Mouse (Mus musculus): ENCODE measurements around the gene Pank3. TPM values are rescaled to one million over a fixed set of nuclear protein-coding genes. Genes with fewer than 3 reads are reported as not detected.

Pank3 gene
- total RNA-seq (2021): 10 to 100 TPM; 17.0 to 18.3 TPM
- long read RNA-seq, experiment 1, full-length matches to known transcripts: 1 of 4 reads
- long read RNA-seq, experiment 1, partial matches to known transcripts: 0 of 4 reads
- long read RNA-seq, experiment 1, other reads (novel, unspliced or antisense): 3 of 4 reads
- long read RNA-seq, experiment 2, full-length matches to known transcripts: 2 of 2 reads
- long read RNA-seq, experiment 2, partial matches to known transcripts: 0 of 2 reads
- long read RNA-seq, experiment 2, other reads (novel, unspliced or antisense): 0 of 2 reads

DNA sequence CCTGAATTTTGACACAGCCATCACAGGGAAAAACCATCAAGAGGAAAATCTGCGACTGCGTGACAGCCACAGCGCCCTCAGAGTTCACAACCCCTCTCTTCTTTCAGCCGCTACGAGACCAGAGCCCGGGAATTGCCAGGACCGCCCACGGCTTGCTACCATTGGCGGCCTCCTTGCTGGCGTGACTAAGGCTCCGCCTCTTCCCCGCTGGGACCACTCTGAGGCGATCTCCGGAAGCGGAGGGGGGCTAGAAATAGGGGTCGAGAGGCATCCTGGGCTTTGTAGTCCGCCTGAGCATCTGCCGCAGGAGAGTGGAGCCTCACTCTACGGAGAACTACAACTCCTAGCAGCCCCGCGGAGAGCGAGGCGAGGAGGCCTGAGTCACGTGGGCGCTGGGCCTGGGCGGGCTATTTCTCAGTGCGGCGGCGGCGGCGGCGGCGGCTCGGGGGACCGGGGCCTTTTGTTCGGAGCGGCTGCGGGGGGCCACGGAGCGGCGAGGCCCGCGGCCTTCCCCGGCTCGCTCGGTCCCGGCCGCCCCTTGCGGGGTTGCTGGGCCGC lies at the start of gene Pank3:
TSS of gene Pank3 (plus strand) at position 297 of the 558 bp plus-strand sequence.
- peak; percentile 98 for DNase-seq
- intact Hi-C loops (cut with DNase I; ENCODE audit: low total_unique reads): no loop called here

DNA sequence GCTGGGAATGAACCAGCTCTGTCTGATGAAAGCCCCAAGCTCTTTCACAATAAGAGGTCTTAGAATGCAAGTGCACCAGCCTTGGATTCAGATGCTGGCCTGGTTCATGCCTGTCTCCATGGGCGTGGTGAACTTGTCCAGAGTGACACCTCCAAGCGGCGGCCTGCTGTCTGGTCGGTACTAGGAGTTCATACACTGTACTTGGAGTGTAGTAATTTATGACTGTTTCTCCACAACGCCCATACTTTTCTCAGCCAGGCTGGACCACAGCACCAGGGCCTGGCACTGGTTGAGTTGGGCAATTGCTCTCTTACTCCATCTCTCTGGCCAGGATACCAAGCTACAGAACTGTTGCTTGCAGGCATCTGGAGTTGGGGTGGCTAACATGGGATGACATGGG lies 45.4 kb upstream of the Pank3 start:
- intact Hi-C loops (cut with DNase I; ENCODE audit: low total_unique reads): no loop called here
- DNase-seq: no peak

DNA sequence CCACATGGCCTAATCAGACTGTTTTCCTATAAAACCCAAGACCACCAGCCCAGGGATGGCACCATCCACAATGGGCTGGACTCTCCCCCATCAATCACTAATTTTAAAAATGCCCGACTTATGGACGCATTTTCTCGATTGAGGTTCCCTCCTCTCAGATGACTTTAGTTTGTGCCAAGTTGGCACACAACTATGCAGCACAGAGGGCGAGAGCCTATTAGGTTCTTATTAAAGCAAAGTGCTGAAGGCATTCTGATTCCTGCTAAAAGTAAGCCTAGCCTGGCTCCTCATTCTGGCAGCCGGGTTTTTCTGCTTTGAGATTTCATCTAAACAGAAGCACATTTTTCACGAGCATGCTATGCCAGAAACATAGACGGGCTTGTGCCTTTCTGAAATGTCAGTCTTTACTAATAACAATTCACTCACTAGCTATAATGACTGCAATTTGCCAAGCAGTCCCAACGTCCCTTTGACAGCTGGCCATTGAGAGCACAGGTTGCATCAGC lies 42.9 kb upstream of the Pank3 start:
- intact Hi-C loops (cut with DNase I; ENCODE audit: low total_unique reads): no loop called here

DNA sequence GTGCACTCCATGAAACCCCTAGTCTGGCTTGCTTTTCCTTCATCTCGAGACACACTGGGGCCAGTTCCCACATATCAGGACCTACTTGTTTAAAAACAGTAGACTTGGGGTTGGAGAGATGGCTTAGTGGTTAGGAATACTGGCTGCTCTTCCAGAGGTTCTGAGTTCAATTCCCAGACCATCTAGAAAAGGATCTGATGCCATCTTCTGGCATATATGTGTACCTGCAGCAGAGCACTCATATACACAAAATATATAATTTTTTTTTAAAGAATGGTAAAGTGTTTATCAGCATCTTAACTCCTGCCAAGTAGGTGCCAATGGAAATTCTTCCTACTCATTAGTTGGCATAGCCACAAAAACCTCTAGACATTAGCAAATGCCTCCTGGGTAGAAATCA lies 41.1 kb upstream of the Pank3 start:
- intact Hi-C loops (cut with DNase I; ENCODE audit: low total_unique reads): no loop called here
- no peak for DNase-seq

More for the DNA sequence above, 42.9 kb upstream of the Pank3 start:
- DNase-seq: no peak

DNA sequence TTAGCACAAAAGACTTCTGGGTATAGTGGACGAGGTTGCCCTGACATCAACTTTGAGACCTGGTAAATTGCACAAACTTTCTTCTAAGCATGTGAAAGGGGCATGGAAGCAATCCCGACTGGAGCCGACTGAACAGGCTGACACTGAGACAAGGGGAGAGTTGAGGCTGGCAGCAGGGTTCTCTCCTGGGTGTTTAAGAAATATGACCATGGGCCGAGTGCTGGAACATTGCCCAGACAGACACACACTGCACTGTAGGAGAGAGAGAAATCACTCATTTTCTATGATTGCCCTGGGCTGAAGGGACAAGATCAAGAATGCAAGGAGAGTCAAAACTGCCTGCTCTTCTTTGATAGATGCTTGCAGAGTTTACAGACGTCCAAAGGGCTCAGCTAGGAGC lies 40.1 kb upstream of the Pank3 start:
- intact Hi-C loops (cut with DNase I; ENCODE audit: low total_unique reads): no loop called here
- no peak for DNase-seq

DNA sequence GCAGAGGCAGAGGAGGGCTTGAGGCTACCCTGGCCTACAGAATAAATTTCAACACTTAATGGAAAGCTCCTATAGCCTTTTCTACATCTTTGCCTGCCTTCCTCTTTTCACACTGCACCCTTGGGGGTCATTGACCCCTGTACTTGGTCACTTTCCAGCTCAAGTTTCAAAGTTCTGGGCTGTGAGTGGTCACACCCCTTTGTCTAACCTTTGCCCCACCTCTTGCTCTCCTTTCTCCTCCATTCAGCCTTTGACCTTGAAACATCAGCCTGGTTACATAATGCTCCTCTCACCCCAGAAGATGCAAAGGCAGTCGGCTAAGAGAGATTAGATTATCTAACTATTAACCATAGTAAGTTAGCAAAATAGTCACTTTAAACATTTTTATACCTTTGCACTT lies 36.9 kb upstream of the Pank3 start:
- intact Hi-C loops (cut with DNase I; ENCODE audit: low total_unique reads): no loop called here
- DNase-seq: no peak

DNA sequence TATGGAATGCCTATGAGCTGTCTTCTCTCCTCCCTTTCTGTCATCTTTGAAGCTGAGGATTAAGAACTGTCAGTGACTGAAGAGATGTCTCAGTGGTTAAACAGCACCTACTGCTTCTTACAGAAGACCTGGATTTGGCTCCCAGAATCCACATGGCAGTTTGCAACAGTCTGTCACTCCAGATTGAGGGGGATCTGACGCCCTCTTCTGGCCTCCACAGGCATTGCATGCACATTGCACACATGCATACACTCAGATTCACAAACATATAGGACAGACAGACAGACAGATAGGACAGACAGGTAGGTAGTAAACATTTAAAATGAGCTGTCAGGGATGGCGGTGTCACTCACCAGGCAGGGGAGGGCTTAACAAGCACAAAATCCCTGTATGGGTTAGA lies 32.5 kb upstream of the Pank3 start:
- intact Hi-C loops (cut with DNase I; ENCODE audit: low total_unique reads): no loop called here

DNA sequence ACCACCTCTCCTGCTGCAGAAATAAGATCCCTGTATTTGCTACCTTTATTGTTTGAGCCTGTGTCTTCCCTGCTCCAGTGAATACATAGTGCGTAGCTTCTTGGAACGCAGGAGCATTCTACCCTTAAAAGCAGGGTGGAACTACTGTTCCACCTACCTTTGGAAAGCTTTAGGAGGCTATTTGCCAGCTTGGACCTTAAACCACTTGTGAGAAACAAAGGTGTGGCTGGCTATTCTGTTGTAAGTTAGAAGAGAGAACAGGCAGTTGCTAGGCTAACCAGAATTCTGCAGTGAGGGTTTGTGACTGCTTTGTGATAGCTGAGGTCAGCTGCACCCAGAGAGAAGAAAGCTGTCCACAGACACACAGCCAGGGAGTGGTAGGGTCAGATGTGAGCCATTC lies 32.0 kb upstream of the Pank3 start:
- intact Hi-C loops (cut with DNase I; ENCODE audit: low total_unique reads): no loop called here
- no peak for DNase-seq

More for the DNA sequence above, 32.5 kb upstream of the Pank3 start:
- no peak for DNase-seq

DNA sequence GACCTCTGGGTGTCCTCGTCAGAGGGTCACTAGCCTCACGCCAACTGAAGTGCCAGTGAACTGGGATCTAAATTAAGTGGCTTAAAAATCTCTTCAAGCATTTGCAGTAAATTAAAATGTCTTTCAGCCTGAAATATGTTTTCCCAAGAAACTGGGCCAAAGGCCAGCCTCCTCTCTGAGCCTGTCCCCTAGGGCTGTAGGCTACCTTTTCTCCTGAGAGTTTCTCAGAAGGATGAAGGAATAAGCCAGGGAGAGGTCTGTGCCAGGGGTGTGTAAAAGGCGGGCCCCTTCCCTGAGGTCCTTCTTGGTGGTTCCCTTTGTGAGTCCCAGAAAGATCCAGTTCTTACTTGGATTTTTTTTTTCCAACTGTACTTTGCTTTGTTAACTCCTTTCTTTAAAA lies 31.2 kb upstream of the Pank3 start:
- no peak for DNase-seq
- intact Hi-C loops (cut with DNase I; ENCODE audit: low total_unique reads): no loop called here

DNA sequence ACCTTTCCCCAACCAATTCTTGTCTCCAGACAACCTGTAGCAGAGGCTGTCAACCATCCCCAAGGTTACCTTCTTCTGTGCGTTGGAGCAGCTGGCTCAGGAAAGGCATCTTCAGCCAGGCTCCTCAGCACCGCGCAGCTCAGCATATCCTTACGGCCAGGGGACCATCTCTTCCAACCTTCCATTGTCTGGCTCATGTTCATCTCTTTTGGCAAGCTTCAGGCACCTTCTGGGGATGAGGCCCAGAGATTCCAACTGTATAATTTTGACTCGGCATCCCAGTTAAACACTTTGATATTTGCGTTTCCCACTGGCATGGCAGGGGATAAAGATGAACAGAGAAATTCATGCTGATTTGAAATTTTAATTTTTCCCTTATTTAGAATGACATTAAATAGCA lies 25.7 kb upstream of the Pank3 start:
- DNase-seq: no peak
- intact Hi-C loops (cut with DNase I; ENCODE audit: low total_unique reads): no loop called here

DNA sequence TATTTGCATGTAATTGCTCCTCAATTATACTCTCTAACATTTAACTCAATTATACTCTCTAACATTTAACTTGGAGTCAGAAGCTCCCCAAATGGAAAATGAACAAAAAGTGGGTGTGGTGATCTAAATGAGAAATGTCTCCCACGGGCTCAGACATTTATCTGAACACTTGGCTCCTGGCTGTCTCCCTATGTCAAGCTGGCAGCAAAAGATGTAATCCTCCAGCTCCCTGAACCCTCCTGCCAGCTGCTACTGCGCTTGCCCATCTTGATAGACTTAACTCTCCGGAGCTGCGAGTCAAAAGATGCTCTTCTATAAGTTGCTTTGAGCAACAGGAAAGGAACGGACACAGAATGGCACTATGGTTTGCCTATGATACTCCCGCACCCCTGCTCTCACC lies 24.7 kb upstream of the Pank3 start:
- intact Hi-C loops (cut with DNase I; ENCODE audit: low total_unique reads): no loop called here
- no peak for DNase-seq

DNA sequence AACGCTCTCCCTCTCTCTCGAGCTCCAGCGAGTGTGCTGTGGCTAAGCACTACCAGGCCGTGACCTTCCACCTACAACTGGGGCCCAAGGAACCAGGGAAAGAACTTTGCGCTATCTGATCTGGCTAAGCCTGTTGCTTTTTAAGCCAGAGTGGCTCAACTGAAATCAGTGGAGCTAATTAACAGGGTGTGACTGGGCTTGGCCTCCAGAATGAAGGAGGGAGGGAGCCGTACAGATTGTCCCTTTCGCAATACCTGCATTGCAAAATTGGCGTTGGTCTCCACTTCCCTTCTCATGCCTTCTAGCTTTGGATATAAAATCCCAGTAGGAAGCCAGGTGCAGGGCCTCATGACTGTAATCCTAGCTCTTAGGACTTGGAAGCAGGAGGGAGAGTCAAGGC lies 18.7 kb upstream of the Pank3 start:
- intact Hi-C loops (cut with DNase I; ENCODE audit: low total_unique reads): no loop called here
- peak; percentile 34 for DNase-seq

DNA sequence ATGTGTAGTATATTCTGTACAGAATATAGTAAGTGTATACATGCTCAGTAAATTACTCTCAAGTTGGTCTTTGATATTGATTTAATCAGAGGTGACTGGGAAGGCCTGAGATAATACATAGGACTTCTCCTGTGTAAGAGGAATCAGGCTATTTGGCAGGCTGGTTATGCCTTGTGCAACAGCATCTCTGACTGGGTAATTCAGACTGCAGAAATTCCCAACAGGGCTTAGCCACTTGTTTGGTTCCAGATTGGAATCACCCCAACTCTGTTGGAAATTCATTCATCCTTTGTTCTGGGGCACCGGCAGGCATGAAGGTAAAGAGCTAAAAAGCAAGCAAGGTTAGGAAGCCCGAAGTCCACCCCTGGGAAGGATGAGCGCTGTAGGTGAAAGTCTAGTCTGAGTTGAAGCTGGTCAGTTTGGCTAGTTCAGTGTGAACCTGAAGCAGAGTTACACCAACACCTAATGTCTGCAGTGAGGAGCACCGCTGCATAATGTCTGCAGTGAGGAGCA lies 14.3 kb upstream of the Pank3 start:
- DNase-seq: no peak
- intact Hi-C loops (cut with DNase I; ENCODE audit: low total_unique reads): no loop called here

DNA sequence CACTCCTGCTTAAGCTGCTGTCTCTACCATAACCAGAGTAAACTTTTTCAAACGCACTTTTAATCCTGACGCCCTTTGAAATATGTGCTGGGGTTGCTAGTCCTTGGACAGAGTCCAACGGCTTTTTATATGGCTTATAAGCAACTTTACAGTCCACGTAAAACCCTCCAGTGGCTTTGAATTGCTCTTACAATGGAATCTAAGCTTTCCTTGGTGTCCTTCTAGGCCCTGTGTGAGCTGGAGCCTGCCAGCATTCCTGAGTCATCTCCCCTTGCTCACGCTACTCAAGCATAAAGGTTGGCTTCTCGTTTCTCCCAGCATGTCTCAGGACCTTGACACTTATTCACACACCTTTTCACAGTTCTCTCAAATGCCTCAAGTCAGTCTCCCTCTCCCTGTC lies 13.7 kb upstream of the Pank3 start:
- intact Hi-C loops (cut with DNase I; ENCODE audit: low total_unique reads): no loop called here
- no peak for DNase-seq

DNA sequence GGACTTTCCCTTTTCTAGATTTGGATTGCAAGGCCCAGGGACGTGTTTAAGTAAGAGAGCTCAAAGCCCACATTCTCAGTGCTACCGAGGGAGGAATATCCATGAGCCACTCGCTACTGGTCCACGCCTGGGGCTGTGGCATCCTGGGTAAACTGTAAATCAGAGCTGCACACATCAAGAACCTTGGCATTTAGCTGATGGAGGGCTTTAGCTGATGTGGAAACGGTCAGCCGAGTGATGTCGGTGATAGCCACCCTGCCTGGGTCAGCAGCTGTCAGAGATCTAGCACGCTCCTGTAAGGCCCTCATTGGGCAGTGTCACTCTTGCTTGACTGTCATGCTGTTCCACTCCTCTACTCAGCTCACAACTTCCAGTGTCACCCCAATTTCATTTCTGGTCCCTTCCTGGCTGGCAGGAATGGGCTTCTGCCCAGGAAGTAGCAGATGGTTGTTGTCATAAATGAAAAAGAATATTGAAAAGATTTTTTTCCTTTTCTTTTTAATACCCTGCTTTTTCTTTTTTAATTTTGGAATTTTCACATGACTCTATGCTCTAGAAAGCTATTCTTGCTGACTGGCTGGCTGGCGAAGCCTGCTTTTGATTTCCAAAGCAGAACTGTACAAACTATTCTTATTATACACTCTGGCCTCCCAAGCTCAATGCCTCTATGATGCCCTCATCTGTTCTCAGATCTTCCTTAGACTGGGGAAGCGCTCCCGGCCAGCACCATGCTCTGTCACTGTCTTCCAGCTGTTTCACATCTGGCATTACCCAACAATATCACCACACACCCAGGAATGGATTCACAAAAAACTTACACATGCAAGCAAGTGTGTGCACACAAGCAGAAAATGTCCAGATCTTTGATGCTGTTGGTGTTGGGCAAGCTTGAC lies 12.6 kb upstream of the Pank3 start:
- intact Hi-C loops (cut with DNase I; ENCODE audit: low total_unique reads): no loop called here
- no peak for DNase-seq

DNA sequence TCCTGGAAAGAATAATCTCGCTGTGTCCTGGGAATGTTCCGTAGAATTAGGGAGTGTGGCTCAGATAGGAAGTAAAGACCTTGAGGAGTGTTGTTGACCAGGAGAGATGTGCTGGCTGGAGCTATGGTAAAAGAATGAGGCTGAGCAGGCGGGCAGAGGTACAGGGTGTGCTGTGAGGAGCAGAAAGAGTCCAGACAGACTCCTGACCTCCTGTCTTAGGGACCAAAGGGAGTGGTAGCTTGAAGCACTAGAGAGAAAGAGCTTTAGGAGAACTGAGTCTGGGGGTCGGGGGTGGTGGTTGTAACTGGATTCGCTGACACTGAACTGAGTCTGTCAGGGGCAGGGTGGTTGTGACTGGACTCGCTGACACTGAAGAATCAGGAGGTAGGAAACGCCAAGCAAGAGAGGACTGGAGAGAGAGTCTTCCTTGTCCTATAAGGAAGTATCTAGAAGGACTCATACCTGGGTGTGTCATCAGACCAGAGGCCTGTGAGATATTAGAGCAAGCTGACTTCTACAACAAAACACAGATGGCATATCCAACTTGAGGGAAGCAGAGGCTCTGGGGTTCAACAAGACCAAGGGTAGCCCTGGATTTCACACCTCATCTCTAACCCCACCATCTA lies 9.2 kb upstream of the Pank3 start:
- intact Hi-C loops (cut with DNase I; ENCODE audit: low total_unique reads): no loop called here
- DNase-seq: no peak

DNA sequence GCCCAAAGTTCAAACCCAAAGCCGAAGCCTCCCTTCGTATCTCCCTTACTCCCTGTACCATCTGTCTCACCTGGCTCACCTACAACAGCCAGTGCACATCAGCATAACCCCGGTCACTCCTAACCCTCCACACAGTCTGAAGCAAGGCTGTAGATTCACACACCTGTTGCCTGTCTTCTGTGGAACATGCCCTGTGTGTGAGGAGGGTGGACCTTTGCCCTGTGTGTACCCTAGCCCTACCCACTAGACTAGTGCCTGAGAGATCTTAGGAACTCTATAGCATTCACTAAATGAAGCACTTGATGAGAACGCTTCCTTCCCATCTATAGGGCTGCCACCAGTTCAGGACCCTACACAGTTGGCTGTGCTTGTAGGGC lies 8.7 kb upstream of the Pank3 start:
- intact Hi-C loops (cut with DNase I; ENCODE audit: low total_unique reads): no loop called here
- DNase-seq: no peak

DNA sequence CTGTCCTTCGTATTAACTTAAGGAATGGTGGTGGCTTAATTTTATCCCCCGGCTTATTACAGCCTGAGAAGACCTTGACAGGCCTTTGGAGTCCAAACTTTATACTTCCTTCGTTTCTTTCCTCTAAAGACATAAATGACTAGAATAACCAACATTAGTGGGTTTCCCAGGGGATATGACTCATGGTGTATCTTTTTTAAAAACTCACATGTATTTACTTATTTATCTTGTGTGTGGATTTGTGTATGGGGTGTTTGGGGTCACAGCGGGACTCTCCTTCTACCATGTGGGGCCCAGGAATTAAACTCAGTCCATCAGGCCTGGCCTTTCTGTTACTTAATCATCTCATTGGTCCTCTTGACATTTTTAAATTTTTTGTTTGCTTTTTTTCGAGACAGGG lies 2.4 kb upstream of the Pank3 start:
- intact Hi-C loops (cut with DNase I; ENCODE audit: low total_unique reads): no loop called here
- no peak for DNase-seq

DNA sequence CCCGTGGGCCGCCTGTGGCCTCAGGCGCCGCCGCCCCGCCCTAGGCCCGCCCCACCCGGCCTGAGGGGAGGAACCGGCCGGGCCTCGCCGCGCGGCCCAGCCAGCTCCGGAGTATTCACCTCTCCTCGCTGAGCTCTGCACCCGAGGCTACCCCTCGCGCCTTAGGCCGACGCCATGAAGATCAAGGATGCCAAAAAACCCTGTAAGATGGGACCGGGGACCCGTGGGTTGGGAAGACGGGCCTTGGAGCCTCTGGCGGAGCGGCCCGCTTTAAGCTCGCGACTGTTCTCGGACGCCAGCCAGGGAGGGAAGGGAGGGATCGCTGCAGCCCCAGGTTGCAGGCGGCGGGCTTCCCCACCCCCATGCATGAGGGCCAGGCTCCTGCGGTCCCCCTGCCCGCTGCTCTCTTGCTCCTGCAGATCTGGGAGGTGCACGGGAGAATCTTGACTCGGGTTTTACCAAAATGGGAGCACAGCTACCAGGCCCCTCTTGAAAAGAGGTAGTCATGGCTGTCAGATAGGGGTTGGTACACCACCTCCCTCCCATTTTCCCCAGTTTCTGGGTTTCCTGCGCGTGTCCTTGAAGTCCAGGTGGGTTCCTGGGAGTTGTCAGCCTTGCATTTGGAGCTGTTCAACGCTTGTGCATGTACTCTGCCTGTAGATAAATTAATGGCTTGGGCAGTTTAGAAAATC lies 608 bp downstream of the Pank3 start:
- intact Hi-C loops (cut with DNase I; ENCODE audit: low total_unique reads): loop anchor here (10.0 kb wide), 1 partner anchor 55 kb away; no protein-coding TSS in a partner anchor
- peak; percentile 82 for DNase-seq
